Mouse (Mus musculus) lung, postnatal 4 days (tissue): ENCODE data around the gene Gm29666.

Source experiments
- DNase-seq, 2 experiments: peaks; one replicate each; pipeline ENCODE4 v3.0.0; 2021

Gm29666 gene

DNA sequence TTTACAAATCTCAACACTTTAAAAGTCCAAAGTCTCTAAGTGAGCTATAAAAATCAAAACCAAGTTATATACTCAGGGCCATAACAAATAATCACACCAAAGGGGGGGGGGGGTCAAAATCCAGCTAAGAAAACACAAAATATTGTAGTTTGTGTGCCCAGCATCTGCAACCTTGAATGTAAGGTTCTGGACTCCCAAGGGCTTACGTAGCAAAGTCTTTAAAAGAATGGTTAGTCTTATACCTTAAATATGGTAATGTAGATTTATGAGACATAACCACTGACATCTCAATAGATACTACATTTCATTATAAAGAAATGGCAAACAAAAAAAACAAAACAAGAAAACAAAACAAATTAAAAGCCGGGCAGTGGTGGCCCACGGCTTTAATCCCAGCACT lies at the start of gene Gm29666:
TSS of gene Gm29666 (minus strand) at position 101 of the 400 bp plus-strand sequence.
- no peak for DNase-seq

DNA sequence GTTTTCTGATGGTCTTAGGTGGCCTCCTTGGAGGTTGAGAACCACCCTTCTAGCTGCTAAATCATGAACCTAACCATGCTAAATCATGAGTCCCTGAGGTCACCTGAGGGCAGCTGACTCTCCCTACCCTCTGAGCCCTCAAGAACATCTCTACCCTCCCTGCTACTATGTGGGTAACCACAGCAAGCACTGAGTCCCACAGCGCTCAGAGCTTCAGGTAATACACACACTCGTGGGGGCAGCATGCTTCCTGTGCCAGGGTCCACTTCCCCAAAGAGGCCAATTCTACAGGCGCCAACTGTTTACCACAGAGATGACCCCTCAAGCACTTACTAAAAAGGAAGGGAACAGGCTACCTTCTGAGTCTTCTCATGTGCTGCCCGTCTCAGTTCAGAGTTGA lies 48.7 kb upstream of the Gm29666 start:
- DNase-seq: no peak

DNA sequence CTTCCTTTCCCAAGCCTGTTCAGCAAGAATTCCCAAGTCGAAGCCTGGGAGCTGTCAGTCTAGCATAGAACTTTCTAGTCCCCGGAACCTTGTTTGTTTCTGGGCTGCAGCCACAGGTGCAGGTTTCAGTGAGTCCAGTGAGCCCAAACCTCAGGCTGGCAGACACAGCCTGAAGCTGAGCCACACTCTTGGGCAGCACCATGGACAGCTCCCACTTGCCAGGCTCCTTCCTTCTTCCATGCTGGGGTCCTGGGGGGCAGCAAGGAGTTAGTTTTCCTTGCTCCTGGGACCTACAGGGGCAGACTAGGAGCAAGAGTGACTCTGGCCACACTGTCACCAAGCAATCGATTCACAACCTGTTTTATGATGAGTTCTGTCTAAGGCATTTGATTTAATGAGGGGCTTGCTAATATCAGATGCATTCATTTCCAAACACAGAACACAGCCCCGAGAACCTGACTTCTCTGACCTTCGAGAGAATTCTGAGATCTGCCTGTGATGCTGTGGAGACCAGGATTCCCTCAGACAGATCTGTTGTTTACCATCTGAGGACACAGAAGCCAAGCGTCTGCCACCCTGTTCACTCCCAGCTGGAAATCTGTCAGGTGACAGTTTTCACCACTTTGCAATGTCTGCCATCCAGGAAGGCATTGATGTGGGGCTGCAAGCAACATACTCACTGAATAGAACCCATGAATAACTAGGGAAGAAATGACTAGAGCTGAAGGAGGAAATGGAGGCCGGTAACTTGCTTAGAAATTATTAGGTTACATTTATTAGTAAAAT lies 45.9 kb upstream of the Gm29666 start:
- peak; percentile 35 to 56 for DNase-seq

DNA sequence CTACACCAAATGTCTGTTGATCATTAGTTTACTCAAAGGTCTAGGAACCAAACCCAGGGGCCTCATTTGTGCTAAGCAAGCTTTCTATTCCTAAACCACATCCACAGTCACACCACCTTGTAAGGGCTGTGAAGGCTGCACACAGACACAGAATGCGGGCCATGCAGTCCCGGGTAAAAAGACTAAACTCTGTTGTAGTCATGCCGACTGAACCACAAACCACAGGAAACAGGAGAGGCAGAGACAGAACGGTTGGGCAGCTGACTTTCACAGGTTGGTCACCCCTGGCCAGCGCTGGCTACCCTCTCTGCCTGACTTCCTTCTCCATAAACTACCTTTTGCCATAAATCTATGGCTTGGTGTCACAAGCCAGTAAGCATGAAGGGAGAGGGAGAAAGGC lies 44.9 kb upstream of the Gm29666 start:
- DNase-seq: no peak

DNA sequence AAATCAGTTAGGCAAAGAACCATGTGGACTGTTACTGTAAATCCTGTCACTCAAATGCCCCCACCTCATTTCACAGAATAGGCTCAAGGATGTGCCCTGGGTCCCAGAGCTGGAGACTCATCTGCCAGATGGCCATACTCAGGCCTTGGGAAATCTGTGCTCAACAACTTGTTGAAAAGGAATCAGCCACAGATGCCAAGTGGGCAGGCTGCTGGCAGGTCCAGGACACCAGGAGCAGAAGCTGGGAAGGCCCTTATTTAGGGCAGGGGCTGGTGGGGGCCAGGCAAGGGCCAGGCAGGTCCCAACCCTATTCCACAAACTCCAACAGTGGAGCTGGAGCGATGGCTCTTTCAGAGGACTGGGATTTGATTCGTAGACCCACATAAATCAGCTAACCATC lies 42.7 kb upstream of the Gm29666 start:
- no peak for DNase-seq

DNA sequence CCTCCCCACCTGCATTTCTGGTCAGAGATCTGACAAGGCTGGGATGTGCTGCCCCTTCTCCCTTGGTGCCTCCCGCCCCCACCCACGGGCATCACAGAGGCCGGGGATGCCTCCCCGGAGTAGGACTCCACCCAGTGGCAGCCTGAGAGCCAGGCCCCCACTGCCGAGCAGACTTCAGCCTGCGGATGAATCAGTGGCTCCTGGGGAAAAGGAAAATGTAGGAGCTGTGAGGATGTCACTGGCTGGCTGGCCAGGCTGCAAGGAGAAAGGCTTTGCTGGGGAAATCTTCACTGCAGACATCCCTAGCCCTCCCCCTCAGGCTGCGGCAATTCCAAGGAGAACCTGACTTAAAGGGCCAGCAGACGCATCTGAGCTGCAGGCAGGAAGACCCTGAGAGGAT lies 40.9 kb upstream of the Gm29666 start:
- no peak for DNase-seq

DNA sequence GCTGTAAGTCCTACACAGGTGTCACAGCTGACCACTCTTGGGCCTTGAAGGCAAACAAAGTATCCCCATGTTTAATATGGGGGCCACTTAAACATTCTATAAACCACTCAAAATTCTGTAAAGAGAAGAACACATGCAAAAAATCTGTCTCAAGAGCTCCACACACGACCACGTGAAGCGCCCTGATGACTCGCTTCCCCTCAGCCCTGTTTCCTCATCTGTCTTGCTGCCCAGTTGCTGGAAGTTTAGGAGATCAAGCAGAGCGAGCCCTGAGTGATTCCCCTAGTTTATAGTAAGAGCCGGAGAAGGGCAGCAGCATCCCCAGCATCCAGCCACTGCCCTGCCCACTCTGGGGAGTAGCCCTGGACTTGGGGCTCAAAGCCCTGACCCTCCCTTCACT lies 40.1 kb upstream of the Gm29666 start:
- no peak for DNase-seq

DNA sequence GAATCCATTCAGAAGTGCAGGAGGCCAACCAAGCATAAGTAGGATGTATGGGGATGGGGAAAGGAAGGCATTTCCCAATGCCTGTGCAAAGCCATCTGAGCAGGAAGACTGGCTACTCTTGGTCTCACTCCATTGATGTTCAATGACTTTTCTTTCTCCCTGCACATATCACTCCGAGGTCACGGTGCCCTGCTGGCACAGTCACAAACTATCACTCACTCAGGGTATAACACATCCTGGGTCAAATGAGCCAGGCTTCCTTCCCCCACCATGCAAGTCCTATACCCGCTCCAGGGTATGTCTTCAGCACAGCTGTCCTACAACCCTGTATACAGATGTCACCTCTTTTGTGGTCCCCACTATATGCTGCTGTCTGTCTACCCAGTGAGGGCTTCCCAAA lies 38.5 kb upstream of the Gm29666 start:
- DNase-seq: no peak

DNA sequence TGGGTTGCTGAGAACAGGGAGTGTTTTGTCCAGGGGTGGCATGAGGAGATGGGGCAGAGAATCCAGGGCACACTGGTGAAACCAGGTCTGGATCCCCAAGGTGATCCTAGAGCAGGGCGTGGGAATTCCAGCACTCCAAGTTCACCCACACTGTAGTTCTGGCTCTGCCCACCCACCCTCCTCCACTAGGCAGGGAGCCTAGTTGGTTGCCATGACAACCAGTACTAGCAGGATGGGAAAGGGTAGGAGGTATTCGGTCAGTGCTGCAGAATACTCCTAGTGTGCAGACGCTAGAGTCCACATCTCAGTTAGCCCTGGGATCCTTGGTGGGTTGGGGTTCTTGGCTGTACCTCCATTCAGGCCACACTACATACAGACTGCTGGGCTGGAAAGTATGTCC lies 38.0 kb upstream of the Gm29666 start:
- DNase-seq: no peak

DNA sequence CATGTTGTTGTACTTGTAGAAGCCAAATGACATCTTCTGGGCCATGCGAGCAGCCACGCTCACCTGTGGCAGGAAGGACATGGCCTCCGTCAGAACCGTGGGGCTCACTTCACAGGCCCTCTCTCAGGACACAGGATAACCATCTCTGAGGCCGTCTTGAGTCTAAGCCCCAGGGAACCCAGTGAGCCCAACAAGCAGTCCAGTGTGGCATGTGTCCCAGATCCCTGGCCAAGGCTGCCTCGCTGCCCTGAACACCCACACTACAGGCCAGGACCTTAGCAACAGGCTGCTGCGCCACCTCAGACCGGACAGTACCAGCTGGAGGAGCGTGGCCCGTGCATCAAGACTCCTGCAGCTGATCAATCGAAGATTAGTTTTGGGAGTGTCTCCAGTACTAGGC lies 33.4 kb upstream of the Gm29666 start:
- DNase-seq: no peak

DNA sequence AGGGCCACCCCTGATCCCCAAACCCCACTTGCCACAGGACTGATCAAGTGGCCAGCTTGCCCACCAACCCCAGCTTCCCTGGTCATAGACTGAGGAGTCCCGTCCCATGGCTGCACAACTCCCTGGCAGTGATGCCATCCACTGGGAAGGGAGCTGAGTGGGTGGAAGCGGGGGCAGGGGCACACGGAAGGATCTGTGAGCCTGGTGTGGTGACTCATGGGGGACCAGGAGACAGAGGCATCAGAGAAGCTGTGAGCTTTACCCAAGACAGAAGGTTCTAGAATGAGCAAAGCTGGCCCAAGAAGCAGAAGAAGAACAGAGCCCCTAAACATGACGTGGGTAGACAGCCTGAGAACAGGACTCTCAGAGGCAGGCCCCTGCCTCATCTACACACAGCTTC lies 30.2 kb upstream of the Gm29666 start:
- no peak for DNase-seq

DNA sequence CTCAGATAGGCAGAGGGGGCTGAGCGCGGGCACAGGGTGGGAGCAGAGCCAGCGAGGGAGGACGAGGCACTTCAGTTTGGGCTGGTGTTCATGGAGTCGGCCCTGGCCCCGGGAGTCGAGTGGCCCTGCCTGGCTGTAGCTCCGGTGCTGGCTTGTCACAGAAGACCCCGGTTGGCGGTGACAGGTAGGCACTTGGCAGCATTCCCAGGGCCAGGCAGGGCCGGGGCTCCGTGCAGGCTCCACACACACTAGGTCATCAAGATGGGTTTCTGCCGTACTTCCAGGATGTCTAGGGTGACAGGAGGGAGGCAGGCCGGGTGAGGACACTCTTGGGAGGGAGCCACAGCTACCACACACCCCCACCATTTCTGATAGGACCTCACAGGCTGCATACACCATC lies 29.2 kb upstream of the Gm29666 start:
- no peak for DNase-seq

DNA sequence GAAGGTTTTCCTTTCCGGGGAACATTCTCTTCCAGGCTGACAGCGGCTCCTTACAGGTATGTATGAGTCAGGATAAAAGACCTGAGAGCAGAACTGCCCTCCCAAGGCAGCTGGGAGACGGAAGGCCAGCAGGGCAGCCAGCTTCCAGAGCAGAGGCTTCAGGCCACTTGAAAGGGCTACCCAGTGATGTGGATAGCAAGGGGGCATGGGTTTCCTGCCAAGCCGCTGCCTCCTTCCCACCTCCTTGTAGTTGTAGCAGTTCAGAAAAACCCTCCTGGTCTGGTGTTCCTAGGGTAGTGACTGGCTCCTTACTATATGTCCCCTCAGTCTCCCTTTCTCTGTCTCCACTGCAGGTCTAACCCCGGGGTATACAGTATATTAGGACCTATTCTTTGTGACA lies 24.5 kb upstream of the Gm29666 start:
- DNase-seq: no peak

DNA sequence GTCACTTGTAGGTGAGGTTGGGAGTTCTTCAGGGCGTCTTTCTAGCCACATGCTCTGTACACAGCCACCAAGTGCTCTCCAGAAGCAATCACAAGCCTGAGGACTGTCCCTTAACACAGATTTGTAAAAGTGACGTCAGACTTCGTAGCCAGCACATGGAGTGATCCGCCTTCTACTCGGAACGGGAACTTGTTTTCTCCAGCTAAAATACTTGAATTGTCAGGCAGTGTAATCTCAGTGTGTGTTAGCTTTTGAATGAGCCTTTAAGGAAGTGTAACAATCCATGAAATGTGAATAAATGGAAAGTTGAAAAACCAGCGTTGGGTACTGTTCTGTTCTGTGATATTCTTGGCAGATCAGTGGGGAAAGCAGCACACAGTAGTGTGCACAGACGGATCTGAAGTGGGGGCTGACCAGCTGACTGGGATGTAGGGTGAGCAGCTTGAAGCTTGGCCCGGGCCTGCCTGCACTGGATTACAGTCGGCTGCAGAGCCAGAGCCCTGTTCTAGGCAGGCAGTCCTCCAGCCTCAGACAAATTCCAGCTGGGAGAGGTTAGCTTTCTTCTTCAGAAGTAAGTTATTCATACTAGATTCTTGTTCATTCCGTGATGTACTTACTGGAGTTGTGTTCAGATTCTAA lies 22.9 kb upstream of the Gm29666 start:
- peak; percentile 21 to 57 for DNase-seq

DNA sequence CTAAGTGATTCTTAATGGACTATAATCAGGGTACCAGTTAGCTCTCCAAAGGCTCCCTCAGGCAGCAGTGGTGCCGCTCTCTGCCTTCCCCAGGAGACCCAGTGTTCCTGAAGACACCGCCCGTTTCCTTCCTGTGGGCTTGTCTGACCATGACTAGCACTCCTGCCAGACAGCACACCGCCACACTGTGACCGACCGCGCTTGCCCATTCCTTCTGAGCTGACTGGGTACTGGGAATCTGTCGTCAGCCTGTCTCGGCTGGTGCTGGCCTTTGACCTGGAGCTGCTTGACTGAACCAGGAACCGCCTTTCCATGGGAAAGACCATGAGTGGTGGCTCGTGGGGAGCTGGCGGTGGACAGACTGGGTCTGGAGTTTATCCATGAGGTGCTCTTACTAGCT lies 20.3 kb upstream of the Gm29666 start:
- DNase-seq: peak; percentile 37 to 53

DNA sequence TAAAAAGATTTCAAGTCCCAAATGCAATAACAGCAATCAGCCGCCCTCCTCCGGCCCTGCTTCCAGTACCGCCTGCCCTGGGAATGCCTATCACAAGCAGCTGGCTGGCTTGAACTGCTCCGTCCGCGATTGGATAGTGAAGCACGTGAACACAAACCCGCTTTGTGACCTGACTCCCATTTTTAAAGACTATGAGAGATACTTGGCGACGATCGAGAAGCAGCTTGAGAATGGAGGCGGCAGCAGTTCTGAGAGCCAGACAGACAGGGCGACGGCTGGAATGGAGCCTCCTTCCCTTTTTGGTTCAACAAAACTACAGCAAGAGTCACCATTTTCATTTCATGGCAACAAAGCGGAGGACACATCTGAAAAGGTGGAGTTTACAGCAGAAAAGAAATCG lies 15.1 kb upstream of the Gm29666 start:
- DNase-seq: no peak

DNA sequence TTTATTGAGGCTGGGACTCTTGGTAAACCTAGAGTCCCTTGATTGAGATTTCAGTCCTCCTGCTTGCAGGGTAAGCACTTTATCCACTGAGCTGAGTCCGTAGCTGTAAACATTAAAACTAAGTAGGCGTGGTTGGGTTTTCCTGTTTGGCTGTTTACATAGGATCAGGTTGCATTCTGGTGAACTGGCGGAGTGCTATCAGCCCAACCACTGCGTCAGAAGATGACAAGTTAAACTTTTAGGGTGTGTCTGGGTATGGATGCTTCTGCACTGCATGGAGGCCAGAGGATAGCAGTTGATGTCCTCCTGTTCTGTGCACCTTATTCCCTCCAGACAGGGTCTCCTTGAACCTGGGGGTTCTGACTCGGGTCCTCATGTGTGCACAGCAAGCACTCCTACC lies 12.5 kb upstream of the Gm29666 start:
- DNase-seq: no peak

DNA sequence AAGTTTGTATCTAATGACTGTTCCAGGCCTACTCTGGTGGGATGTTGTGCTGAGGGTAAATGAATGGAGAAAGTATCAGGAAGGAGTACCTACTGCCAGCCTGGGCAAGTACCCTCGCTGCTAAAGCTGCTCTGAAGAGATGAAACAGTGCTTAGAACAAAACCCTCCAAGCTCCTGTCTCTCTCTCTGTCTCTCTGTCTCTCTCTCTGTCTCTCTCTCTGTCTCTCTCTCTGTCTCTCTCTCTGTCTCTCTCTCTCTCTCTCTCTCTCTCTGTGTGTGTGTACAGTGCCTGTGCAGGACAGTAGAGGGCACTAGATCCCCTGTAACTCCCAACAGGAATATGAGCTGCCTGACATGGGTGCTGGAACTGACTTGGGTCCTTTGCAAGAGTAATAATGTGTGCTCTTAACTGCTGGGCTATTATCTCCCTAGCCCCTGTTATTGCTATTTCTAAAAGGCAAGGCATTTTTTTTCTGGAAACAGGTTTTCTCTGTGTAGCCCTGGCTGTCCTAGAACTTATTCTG lies 5.7 kb upstream of the Gm29666 start:
- DNase-seq: peak in 1 of 2 experiments; percentile 18

DNA sequence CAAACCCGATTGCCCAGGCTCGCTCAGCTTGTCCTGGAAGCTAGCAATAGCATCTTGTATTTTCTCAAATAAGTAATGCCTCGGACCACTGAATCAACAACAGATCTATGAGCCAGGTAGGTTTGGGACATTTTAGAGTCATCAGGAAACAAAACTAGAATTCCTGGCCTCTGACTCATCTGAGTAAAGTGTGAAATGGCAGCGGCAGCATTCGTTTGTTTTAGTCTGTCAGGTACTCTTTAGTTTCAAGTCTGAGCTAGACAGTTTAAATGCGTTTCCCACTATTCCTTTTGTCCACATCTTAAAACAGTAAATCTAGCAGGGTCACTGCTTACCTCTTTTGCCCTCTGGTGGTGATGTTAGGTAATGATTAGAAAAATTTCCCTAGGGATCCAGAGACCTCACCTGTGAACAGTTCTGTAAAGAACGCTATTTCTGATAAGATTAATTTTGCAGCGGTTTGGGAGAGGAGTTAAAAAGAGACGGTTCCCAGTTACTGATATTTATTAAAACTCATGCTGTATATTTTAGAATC lies 5.0 kb upstream of the Gm29666 start:
- DNase-seq: peak in 1 of 2 experiments; percentile 11

DNA sequence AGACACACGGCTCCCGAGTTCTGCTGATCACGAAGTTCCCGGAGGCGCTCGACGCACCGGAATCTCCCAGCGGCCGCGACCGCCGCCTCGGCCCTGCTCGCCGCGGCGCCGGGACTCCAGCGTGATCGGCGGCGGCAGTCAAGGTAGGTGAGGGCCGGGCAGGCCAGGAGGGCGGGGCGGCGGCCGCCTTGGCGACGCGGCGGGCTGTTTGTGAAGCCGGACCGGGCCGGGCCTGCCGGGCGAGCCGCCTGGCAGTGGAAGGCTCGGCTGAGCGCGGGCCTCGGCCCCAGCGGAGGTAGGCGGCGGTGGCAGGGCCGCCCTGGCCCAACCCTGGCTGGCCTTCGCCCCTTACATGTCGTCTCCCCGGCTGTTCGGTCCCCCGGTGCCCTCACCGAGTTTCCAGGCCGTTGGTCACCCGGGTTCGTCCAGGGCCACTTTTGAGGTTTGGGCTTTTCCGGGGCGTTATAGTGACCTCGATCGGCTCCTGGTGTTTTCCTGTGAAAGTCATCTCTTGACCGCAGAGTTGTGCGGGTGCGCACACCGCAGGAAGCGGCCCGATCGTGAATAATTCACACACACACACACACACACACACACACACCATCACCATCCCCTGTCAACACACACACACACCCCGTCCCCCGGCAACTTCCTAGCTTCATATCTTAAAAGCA lies 3.8 kb upstream of the Gm29666 start:
- no peak for DNase-seq

DNA sequence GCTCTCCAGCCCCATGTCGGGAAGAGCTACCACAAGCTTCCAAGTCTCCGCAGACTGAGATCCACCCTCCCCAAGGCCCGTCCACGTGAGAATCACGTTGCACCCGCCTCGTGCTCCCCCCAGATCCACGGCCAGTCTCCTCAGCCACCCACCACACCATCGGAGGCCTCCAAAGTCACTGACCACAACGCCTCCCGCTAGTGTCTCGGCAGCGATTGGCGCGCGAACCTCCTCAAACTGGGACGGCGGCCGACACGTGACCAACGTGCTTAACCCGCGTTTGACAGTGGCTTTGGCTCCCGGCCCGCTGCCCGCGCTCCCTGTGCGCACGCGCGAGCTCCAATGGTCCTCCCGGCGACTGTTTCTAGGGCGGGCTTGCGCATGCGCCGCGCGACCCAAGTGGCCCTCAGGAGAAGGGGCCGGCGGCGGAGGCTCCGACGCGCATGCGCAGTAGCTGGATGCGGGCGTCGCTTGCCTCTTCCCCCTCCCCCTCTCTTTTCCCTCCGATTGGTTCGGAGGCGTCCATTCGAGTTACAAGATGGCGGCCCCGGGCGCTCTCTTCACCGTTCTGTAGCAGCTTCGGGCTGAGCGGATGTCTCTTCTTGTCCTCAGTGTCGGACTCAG lies 3.2 kb upstream of the Gm29666 start, which contains the start of gene Nup50:
TSS of gene Nup50 (plus strand) at position 528 of the 624 bp plus-strand sequence.
- peak; percentile 100 for DNase-seq

DNA sequence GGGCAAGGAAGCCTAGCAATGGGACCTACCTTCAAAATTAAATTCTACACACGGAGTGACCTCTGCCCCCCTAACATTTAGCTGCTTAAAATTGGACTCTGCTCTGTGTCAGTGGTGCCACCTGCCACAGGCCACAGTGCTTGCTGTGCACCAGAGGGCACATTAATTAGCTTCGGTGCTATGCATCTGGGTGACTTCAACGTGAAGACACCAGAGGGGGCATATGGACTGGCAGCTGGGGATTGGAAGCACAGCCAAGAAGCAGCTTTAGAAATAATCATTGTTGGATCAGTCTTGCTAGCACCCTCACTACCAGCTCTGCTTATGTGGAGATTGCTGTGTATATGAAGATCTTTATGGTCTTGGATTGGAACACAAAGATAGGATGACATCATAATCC lies 6.6 kb downstream of the Gm29666 start:
- no peak for DNase-seq

DNA sequence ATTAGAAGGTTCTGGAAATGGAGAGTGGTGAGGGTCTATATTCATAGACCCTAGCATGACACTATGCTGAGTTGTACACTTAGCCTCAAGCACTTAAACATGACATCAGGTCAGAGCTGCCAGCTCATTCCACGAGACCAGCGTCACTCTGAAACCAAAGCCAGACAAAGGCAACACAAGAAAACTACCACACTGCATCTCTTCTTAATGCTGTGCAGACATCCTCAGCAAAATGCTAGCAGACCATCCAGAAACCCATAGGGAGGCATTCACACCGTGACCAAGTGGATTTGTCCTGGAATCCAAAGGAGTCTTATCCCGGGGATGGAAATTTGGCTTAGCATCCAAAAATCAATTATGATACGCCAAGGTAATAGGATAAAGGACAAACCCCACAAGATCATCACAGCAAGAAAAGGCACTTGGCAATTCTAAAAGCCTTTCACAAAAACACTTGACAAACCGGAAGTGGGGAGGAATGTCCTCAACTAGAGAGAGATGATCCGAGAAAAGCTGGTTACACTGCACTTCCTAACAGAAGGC lies 15.9 kb downstream of the Gm29666 start:
- no peak for DNase-seq
